Mouse (Mus musculus) heart, embryonic 11.5 days (tissue): Measurements from ENCODE around the gene Hspa1l. TPM values are rescaled to one million over a fixed set of nuclear protein-coding genes. Genes with fewer than 3 reads are reported as not detected.

Experiments
- ATAC-seq: fragments of 200-750 bp; cut with Nextera tagmentation; replicated peaks from 2 replicates; pipeline ENCODE4 v1.8.0; 2017; ENCODE audit warnings: moderate library complexity; ENCODE audit not compliant: insufficient number of reproducible peaks, low FRiP score, low TSS enrichment
- H3K27ac ChIP-seq: fragments of 300-500 bp; sonication (generic); 2 replicates; pipeline ENCODE4 v1.5.1; 2014; ENCODE audit warnings: mild to moderate bottlenecking, low read depth, low read length
- H3K27me3 ChIP-seq: fragments of 300-500 bp; sonication (generic); 2 replicates; pipeline ENCODE4 v1.6.1; 2014; ENCODE audit warnings: mild to moderate bottlenecking, low read length, mixed read lengths; ENCODE audit not compliant: control insufficient read depth, insufficient read depth
- H3K36me3 ChIP-seq: fragments of 300-500 bp; sonication (generic); 2 replicates; pipeline ENCODE4 v1.6.1; 2014; ENCODE audit warnings: mild to moderate bottlenecking, low read length, moderate library complexity, mixed read lengths; ENCODE audit not compliant: control insufficient read depth, insufficient read depth
- H3K4me1 ChIP-seq: fragments of 300-500 bp; sonication (generic); 2 replicates; pipeline ENCODE4 v1.6.1; 2014; ENCODE audit warnings: low read length; ENCODE audit not compliant: control insufficient read depth, insufficient read depth
- H3K4me2 ChIP-seq: fragments of 300-500 bp; sonication (generic); 2 replicates; pipeline ENCODE4 v1.6.1; 2014; ENCODE audit warnings: mild to moderate bottlenecking, moderate library complexity
- H3K4me3 ChIP-seq: fragments of 300-500 bp; sonication (generic); 2 replicates; pipeline ENCODE4 v1.5.1; 2014; ENCODE audit warnings: low read depth, low read length
- H3K9ac ChIP-seq: fragments of 300-500 bp; sonication (generic); 2 replicates; pipeline ENCODE4 v1.6.1; 2014; ENCODE audit warnings: mild to moderate bottlenecking, low read depth, low read length, moderate library complexity
- H3K9me3 ChIP-seq: fragments of 300-500 bp; sonication (generic); replicated peaks from 2 replicates; pipeline ENCODE4 v1.6.1; 2016; ENCODE audit warnings: low read length; ENCODE audit not compliant: control insufficient read depth
- WGBS: fragments of 180-500 bp; shearing (Covaris S2); extraction: QIAGEN DNeasy Blood & Tissue Kit; methylation state at CpG from one replicate; pipeline ENCODE4 v1.1.7; 2014; ENCODE audit not compliant: insufficient replicate concordance; 5-methylcytosine and 5-hydroxymethylcytosine counted together
- polyA plus RNA-seq: library from polyadenylated mRNA; unstranded; fragments of >200 nt; fragmentation: Nextera tagmentation; extraction: Ambion mirVana; gene quantifications from 2 replicates; pipeline ENCODE4 v1.2.1, GENCODE M21; 2014

Gene Hspa1l
- polyA plus RNA-seq, 1 experiment from 2014 or later: 1.7 TPM

GRCm38 (mm10) chr17:34934031-34934430 is 38.5 kb upstream of the Hspa1l start:
- no peak overlapping the region for H3K9ac ChIP-seq
- no peaks in the 10 kb centered on the region for H3K9me3 ChIP-seq
- WGBS: 68% methylated on average over 24 of the region's 24 CpGs
- H3K4me3 ChIP-seq: no peak overlapping the region
- H3K4me1 ChIP-seq: peaks cover 4% of the 10 kb centered on the region; the same call in 1 of the 2 replicates
- 0 out of 2 replicates have a peak, but pooled peaks cover 4% of the 10 kb centered on the region for H3K36me3 ChIP-seq
- no peaks in the 10 kb centered on the region for H3K27me3 ChIP-seq
- no peak for ATAC-seq
- H3K27ac ChIP-seq: no peak overlapping the region
- H3K4me2 ChIP-seq: no peak overlapping the region; the same call in 1 of the 2 replicates

- H3K4me1 ChIP-seq: peaks cover 4% of the 10 kb centered on the region; the same call in 1 of the 2 replicates
- 0 out of 2 replicates have a peak, but pooled peaks cover 4% of the 10 kb centered on the region for H3K36me3 ChIP-seq
- 43% methylated on average over 8 of the region's 8 CpGs for WGBS
- no peaks in the 10 kb centered on the region for H3K27me3 ChIP-seq
- peak overlapping the region; percentile 8; the same call in 1 of the 2 replicates for H3K4me2 ChIP-seq
- no peak for ATAC-seq
- H3K9ac ChIP-seq: peak overlapping the region; percentile 16; the same call in 1 of the 2 replicates
- H3K27ac ChIP-seq: no peak overlapping the region
- H3K9me3 ChIP-seq: no peaks in the 10 kb centered on the region
- H3K4me3 ChIP-seq: no peak overlapping the region
Observed at GRCm38 (mm10) chr17:34934830-34935229, 37.7 kb upstream of the Hspa1l start.

- no peak for ATAC-seq
- H3K36me3 ChIP-seq: 0 out of 2 replicates have a peak, but pooled peaks cover 2% of the 10 kb centered on the region
- WGBS: 83% methylated on average over 6 of the region's 6 CpGs
Observed at GRCm38 (mm10) chr17:34937960-34938505, 34.5 kb upstream of the Hspa1l start.

GRCm38 (mm10) chr17:34941344-34942041 is 31.0 kb upstream of the Hspa1l start:
- H3K4me2 ChIP-seq: peak overlapping the region; percentile 68
- H3K9ac ChIP-seq: peak overlapping the region; percentile 67
- peak overlapping the region; percentile 36 for H3K4me3 ChIP-seq
- no peak; the same call in 1 of the 2 replicates for ATAC-seq
- H3K4me1 ChIP-seq: no peaks in the 10 kb centered on the region
- no peaks in the 10 kb centered on the region for H3K9me3 ChIP-seq
- H3K27me3 ChIP-seq: no peaks in the 10 kb centered on the region
- no peaks in the 10 kb centered on the region for H3K36me3 ChIP-seq
- 7% methylated on average over 15 of the region's 15 CpGs for WGBS
- peak overlapping the region; percentile 66 for H3K27ac ChIP-seq

More at GRCm38 (mm10) chr17:34937960-34938505, 34.5 kb upstream of the Hspa1l start:
- no peak overlapping the region for H3K4me2 ChIP-seq
- no peak overlapping the region for H3K9ac ChIP-seq
- no peaks in the 10 kb centered on the region for H3K9me3 ChIP-seq
- no peak overlapping the region for H3K4me3 ChIP-seq
- H3K27ac ChIP-seq: no peak overlapping the region
- no peaks in the 10 kb centered on the region for H3K4me1 ChIP-seq
- H3K27me3 ChIP-seq: no peaks in the 10 kb centered on the region

- H3K9ac ChIP-seq: no peak overlapping the region
- H3K4me3 ChIP-seq: no peak overlapping the region
- H3K9me3 ChIP-seq: no peaks in the 10 kb centered on the region
- H3K27ac ChIP-seq: no peak overlapping the region
- H3K4me1 ChIP-seq: no peaks in the 10 kb centered on the region
- no peaks in the 10 kb centered on the region for H3K27me3 ChIP-seq
- H3K36me3 ChIP-seq: no peaks in the 10 kb centered on the region
- 73% methylated on average over 4 of the region's 4 CpGs for WGBS
- no peak for ATAC-seq
- H3K4me2 ChIP-seq: no peak overlapping the region
Observed at GRCm38 (mm10) chr17:34943128-34943815, 29.2 kb upstream of the Hspa1l start.

- no peaks in the 10 kb centered on the region for H3K4me1 ChIP-seq
- H3K27me3 ChIP-seq: no peaks in the 10 kb centered on the region
- no peaks in the 10 kb centered on the region for H3K9me3 ChIP-seq
- no peak overlapping the region for H3K4me3 ChIP-seq
- no peak overlapping the region for H3K4me2 ChIP-seq
- no peak overlapping the region for H3K9ac ChIP-seq
- H3K36me3 ChIP-seq: no peaks in the 10 kb centered on the region
- ATAC-seq: no peak
- H3K27ac ChIP-seq: no peak overlapping the region
Observed at GRCm38 (mm10) chr17:34944362-34944761, 28.1 kb upstream of the Hspa1l start.

GRCm38 (mm10) chr17:34946486-34947140 is 25.9 kb upstream of the Hspa1l start:
- no peaks in the 10 kb centered on the region for H3K27me3 ChIP-seq
- H3K36me3 ChIP-seq: peaks cover 19% of the 10 kb centered on the region
- H3K9ac ChIP-seq: no peak overlapping the region
- H3K9me3 ChIP-seq: no peaks in the 10 kb centered on the region
- 87% methylated on average over 5 of the region's 5 CpGs for WGBS
- no peak for ATAC-seq
- H3K4me3 ChIP-seq: no peak overlapping the region
- H3K4me1 ChIP-seq: peaks cover 10% of the 10 kb centered on the region
- H3K4me2 ChIP-seq: no peak overlapping the region
- H3K27ac ChIP-seq: no peak overlapping the region

GRCm38 (mm10) chr17:34947606-34948005 is 24.9 kb upstream of the Hspa1l start:
- H3K9me3 ChIP-seq: no peaks in the 10 kb centered on the region
- H3K27me3 ChIP-seq: no peaks in the 10 kb centered on the region
- H3K36me3 ChIP-seq: peaks cover 19% of the 10 kb centered on the region
- H3K27ac ChIP-seq: no peak overlapping the region
- H3K4me3 ChIP-seq: no peak overlapping the region
- no peak for ATAC-seq
- H3K9ac ChIP-seq: no peak overlapping the region
- no peak overlapping the region for H3K4me2 ChIP-seq
- peaks cover 10% of the 10 kb centered on the region for H3K4me1 ChIP-seq
- WGBS: 30% methylated on average over 8 of the region's 8 CpGs
